Mouse (Mus musculus) layer of hippocampus, postnatal 10 days (tissue): ENCODE results near the gene Zfp94. TPM values are rescaled to one million over a fixed set of nuclear protein-coding genes. Genes with fewer than 3 reads are reported as not detected.
A peak's percentile ranks its signal among the peaks of the same experiment; 100 is the strongest.

Experiments used
- DNase-seq, 2 experiments: peaks; one replicate each; pipeline ENCODE4 v3.0.0; 2021; ENCODE audit warnings: low spot score in 2 of 2
- long read RNA-seq: library from polyadenylated mRNA; stranded (forward); transcript quantifications from one replicate; pipeline ENCODE4 v2.0.0, GENCODE M21; 2023
- total RNA-seq, 2 experiments: library from RNA; stranded (reverse); gene quantifications; 2 replicates each; pipeline ENCODE4 v1.2.3; 2021

The Zfp94 gene
- total RNA-seq = 10 to 100 TPM; 13.0 to 15.1 TPM
- long read RNA-seq, partial matches to known transcripts = 1 of 11 reads
- long read RNA-seq, other reads (novel, unspliced or antisense) = 9 of 11 reads

GRCm38 (mm10) chr7:24316567-24317092 lies at the start of gene Zfp94:
Zfp94 (minus strand) TSS chr7:24316666.
- peak; percentile 92 to 94 for DNase-seq

GRCm38 (mm10) chr7:24365258-24366014 lies 49.0 kb upstream of the Zfp94 start:
- DNase-seq = no peak

GRCm38 (mm10) chr7:24364827-24365226 lies 48.4 kb upstream of the Zfp94 start:
- DNase-seq = peak; percentile 93

- peak; percentile 62 to 63 for DNase-seq
Observed at GRCm38 (mm10) chr7:24363228-24363627, 46.8 kb upstream of the Zfp94 start.

GRCm38 (mm10) chr7:24361001-24361400 lies 44.5 kb upstream of the Zfp94 start:
- DNase-seq = no peak

GRCm38 (mm10) chr7:24359269-24359668 lies 42.8 kb upstream of the Zfp94 start:
- DNase-seq = no peak

- no peak for DNase-seq
Observed at GRCm38 (mm10) chr7:24357899-24358298, 41.4 kb upstream of the Zfp94 start.

- DNase-seq = no peak
Observed at GRCm38 (mm10) chr7:24356081-24356480, 39.6 kb upstream of the Zfp94 start.

- no peak for DNase-seq
Observed at GRCm38 (mm10) chr7:24355646-24356045, 39.2 kb upstream of the Zfp94 start.

- DNase-seq = no peak
Observed at GRCm38 (mm10) chr7:24348896-24349295, 32.4 kb upstream of the Zfp94 start, which contains the start of gene Lypd5. Lypd5 (plus strand) TSS chr7:24349196.

- DNase-seq = no peak
Observed at GRCm38 (mm10) chr7:24346444-24346843, 30.0 kb upstream of the Zfp94 start.

- no peak for DNase-seq
Observed at GRCm38 (mm10) chr7:24343701-24344272, 27.3 kb upstream of the Zfp94 start.

- no peak for DNase-seq
Observed at GRCm38 (mm10) chr7:24338241-24338640, 21.8 kb upstream of the Zfp94 start.

GRCm38 (mm10) chr7:24335699-24336309 lies 19.3 kb upstream of the Zfp94 start:
- DNase-seq = peak; percentile 81 to 82

GRCm38 (mm10) chr7:24333304-24333986 lies 17.0 kb upstream of the Zfp94 start, which contains the start of gene Tescl:
Tescl (minus strand) TSS chr7:24333936.
- no peak for DNase-seq

- no peak for DNase-seq
Observed at GRCm38 (mm10) chr7:24327281-24327975, 11.0 kb upstream of the Zfp94 start.

- DNase-seq = no peak
Observed at GRCm38 (mm10) chr7:24326273-24327135, 10.0 kb upstream of the Zfp94 start.

- DNase-seq = peak; percentile 21 to 43
Observed at GRCm38 (mm10) chr7:24325675-24326128, 9.2 kb upstream of the Zfp94 start.

- DNase-seq = peak; percentile 44 to 47
Observed at GRCm38 (mm10) chr7:24325197-24325596, 8.7 kb upstream of the Zfp94 start.
